8 mouse cellular contexts compared by ENCODE assay signal in genomic region chr11:75348890-75349261, GRCm38 (mm10). TPM values are rescaled to one million over a fixed set of nuclear protein-coding genes. Genes with fewer than 3 reads are reported as not detected.
DNase-seq lines count a peak whose midpoint lies in the region; ATAC-seq and TF ChIP-seq lines count a peak whose summit lies in the region.

No protein-coding gene starts in this region.

- peak overlapping the region; percentile 70 for H3K4me3 ChIP-seq in limb, embryonic 14.5 days (replicated peaks; ENCODE audit: low read length)
- H3K4me3 ChIP-seq in stomach, embryonic 16.5 days (replicated peaks; ENCODE audit: low read length), result peak overlapping the region; percentile 74

- no peaks in the 10 kb centered on the region for H3K27me3 ChIP-seq in limb, embryonic 14.5 days (ENCODE audit: control insufficient read depth, insufficient read depth, low read length)
- no peaks in the 10 kb centered on the region for H3K27me3 ChIP-seq in stomach, embryonic 16.5 days (ENCODE audit: control insufficient read depth, insufficient read depth, low read length)

- peak; percentile 30 for DNase-seq in adrenal gland, postnatal 14 days
- DNase-seq in adrenal gland, postnatal 10 days, result no peak
- DNase-seq in retina, adult 2 months (ENCODE audit: low read depth, low spot score), result peak; percentile 3
- no peak for DNase-seq in retina, postnatal 1 day
- no peak for DNase-seq in limb, embryonic 14.5 days (ENCODE audit: low spot score)
- no peak for DNase-seq in urinary bladder, postnatal 14 days (ENCODE audit: low spot score)
- no peak for DNase-seq in spleen, postnatal 14 days (ENCODE audit: low spot score in 2 of 2)

- TF ChIP-seq POLR2A in limb, embryonic 14.5 days (IDR thresholded peaks at IDR 0.05; ENCODE audit: borderline replicate concordance, extremely low read depth, insufficient read depth, insufficient read length), result no peak

- no peak for ATAC-seq in limb, embryonic 14.5 days (ENCODE audit: low FRiP score, low read depth)
- no peak for ATAC-seq in stomach, embryonic 16.5 days (ENCODE audit: insufficient read depth, low FRiP score)

- H3K4me1 ChIP-seq in limb, embryonic 14.5 days (ENCODE audit: control insufficient read depth, insufficient read depth, low read length), result peaks cover 21% of the 10 kb centered on the region
- peaks cover 28% of the 10 kb centered on the region for H3K4me1 ChIP-seq in stomach, embryonic 16.5 days (ENCODE audit: control insufficient read depth, insufficient read depth, low read length)

- WGBS in limb, embryonic 14.5 days, result 43% methylated on average over 10 of the region's 10 CpGs
- 42% methylated on average over 10 of the region's 10 CpGs for WGBS in stomach, embryonic 16.5 days

- H3K36me3 ChIP-seq in limb, embryonic 14.5 days (ENCODE audit: control insufficient read depth, insufficient read depth, low read length), result peaks cover 4% of the 10 kb centered on the region; the same call in 1 of the 2 replicates
- no peaks in the 10 kb centered on the region for H3K36me3 ChIP-seq in stomach, embryonic 16.5 days (ENCODE audit: control insufficient read depth, insufficient read depth, low read length)

- H3K4me2 ChIP-seq in limb, embryonic 14.5 days (replicated peaks; ENCODE audit: low read depth, low read length, severe bottlenecking), result peak overlapping the region; percentile 76
- peak overlapping the region; percentile 83 for H3K4me2 ChIP-seq in stomach, embryonic 16.5 days (ENCODE audit: low read depth, low read length)

- no peaks in the 10 kb centered on the region for H3K9me3 ChIP-seq in limb, embryonic 14.5 days (ENCODE audit: control insufficient read depth, low read length)
- H3K9me3 ChIP-seq in stomach, embryonic 16.5 days (replicated peaks; ENCODE audit: control insufficient read depth, low read length), result no peaks in the 10 kb centered on the region

- H3K27ac ChIP-seq in limb, embryonic 14.5 days (replicated peaks; ENCODE audit: low read depth, low read length), result no peak overlapping the region; the same call in 1 of the 2 replicates
- peak overlapping the region; percentile 70 for H3K27ac ChIP-seq in stomach, embryonic 16.5 days (ENCODE audit: low read length)

- H3K9ac ChIP-seq in limb, embryonic 14.5 days (ENCODE audit: low read depth, low read length, severe bottlenecking), result peak overlapping the region; percentile 68
- peak overlapping the region; percentile 72 for H3K9ac ChIP-seq in stomach, embryonic 16.5 days (ENCODE audit: low read length)

RNA-seq across cellular contexts. Expression of gene Smyd4, which starts 0.6 kb away (rescaled TPM):
- total RNA-seq in adrenal gland, postnatal 14 days (2021), result 8.3 and 10.3 TPM in 2 replicates
- total RNA-seq in adrenal gland, postnatal 10 days (2021), result 1 to 10 TPM; 7.8 to 9.3 TPM
- 7.2 and 7.9 TPM in 2 replicates for polyA plus RNA-seq in limb, embryonic 14.5 days (2012; rRNA removed)
- 11.6 and 12.9 TPM in 2 replicates for polyA plus RNA-seq in limb, embryonic 14.5 days (2014; fragmentation: Nextera tagmentation; extraction: Ambion mirVana)
- 8.1 and 9.8 TPM in 2 replicates for polyA plus RNA-seq in stomach, embryonic 16.5 days (2015; fragmentation: Nextera tagmentation; extraction: Ambion mirVana)

RNA-seq across cellular contexts. Expression of gene Rpa1, which starts 0.8 kb away (rescaled TPM):
- total RNA-seq in adrenal gland, postnatal 14 days (2021), result 58.2 and 59.3 TPM in 2 replicates
- 10 to 100 TPM; 60.0 to 72.0 TPM for total RNA-seq in adrenal gland, postnatal 10 days (2021)
- polyA plus RNA-seq in limb, embryonic 14.5 days (2012; rRNA removed), result 79.9 and 80.3 TPM in 2 replicates
- polyA plus RNA-seq in limb, embryonic 14.5 days (2014; fragmentation: Nextera tagmentation; extraction: Ambion mirVana), result 92.7 and 96.3 TPM in 2 replicates
- polyA plus RNA-seq in stomach, embryonic 16.5 days (2015; fragmentation: Nextera tagmentation; extraction: Ambion mirVana), result 111 and 112 TPM in 2 replicates

Comparison
In these comparisons a context has a peak if more than half of its experiments do, and no peak if none do; other contexts are left out.
1. DNase-seq: peak in adrenal gland, postnatal 14 days (single experiment) and retina, adult 2 months (single experiment); none in adrenal gland, postnatal 10 days (single experiment), retina, postnatal 1 day (single experiment), limb, embryonic 14.5 days (single experiment), urinary bladder, postnatal 14 days (single experiment) and spleen, postnatal 14 days (0 of 2).